Mouse (Mus musculus): ENCODE data around the gene Il22ra1. TPM values are rescaled to one million over a fixed set of nuclear protein-coding genes. Genes with fewer than 3 reads are reported as not detected.

The Il22ra1 gene
- polyA plus RNA-seq, 1 experiment from 2014 or later, result 0.33 TPM

GRCm38 (mm10) chr4:135690241-135690640 lies 37.7 kb upstream of the Il22ra1 start:
- 77% methylated on average over 11 of the region's 11 CpGs for WGBS
- Histone ChIP-seq H3K9ac (ENCODE audit: low read depth, low read length) (no peak overlapping the region), H3K27me3 (replicated peaks; ENCODE audit: control insufficient read depth, insufficient read depth, low read length) (peaks cover 32% of the 10 kb centered on the region), H3K9me3 (ENCODE audit: control insufficient read depth, low read length) (no peaks in the 10 kb centered on the region), H3K27ac (replicated peaks; ENCODE audit: low read depth, low read length) (no peak overlapping the region), H3K4me2 (ENCODE audit: low read depth, low read length) (no peak overlapping the region), H3K4me1 (ENCODE audit: control insufficient read depth, insufficient read depth, low read length) (no peaks in the 10 kb centered on the region), H3K4me3 (ENCODE audit: low read depth, low read length) (no peak overlapping the region), H3K36me3 (ENCODE audit: control insufficient read depth, insufficient read depth, low read length) (no peaks in the 10 kb centered on the region)
- DNase-seq (ENCODE audit: low spot score), result no peak
- no peak for ATAC-seq (ENCODE audit: low read depth)

GRCm38 (mm10) chr4:135692916-135693315 lies 35.1 kb upstream of the Il22ra1 start:
- ATAC-seq (ENCODE audit: low read depth) (no peak), DNase-seq (ENCODE audit: low spot score) (no peak)
- H3K4me3 ChIP-seq (ENCODE audit: low read depth, low read length), result no peak overlapping the region
- H3K27me3 ChIP-seq (replicated peaks; ENCODE audit: control insufficient read depth, insufficient read depth, low read length), result peaks cover 6% of the 10 kb centered on the region
- no peak overlapping the region for H3K9ac ChIP-seq (ENCODE audit: low read depth, low read length)
- H3K27ac ChIP-seq (replicated peaks; ENCODE audit: low read depth, low read length), result no peak overlapping the region
- H3K4me2 ChIP-seq (ENCODE audit: low read depth, low read length), result no peak overlapping the region
- 81% methylated on average over 4 of the region's 4 CpGs for WGBS
- 0 out of 2 replicates have a peak, but pooled peaks cover 5% of the 10 kb centered on the region for H3K9me3 ChIP-seq (ENCODE audit: control insufficient read depth, low read length)
- H3K36me3 ChIP-seq (ENCODE audit: control insufficient read depth, insufficient read depth, low read length), result no peaks in the 10 kb centered on the region
- H3K4me1 ChIP-seq (ENCODE audit: control insufficient read depth, insufficient read depth, low read length), result no peaks in the 10 kb centered on the region

DNA sequence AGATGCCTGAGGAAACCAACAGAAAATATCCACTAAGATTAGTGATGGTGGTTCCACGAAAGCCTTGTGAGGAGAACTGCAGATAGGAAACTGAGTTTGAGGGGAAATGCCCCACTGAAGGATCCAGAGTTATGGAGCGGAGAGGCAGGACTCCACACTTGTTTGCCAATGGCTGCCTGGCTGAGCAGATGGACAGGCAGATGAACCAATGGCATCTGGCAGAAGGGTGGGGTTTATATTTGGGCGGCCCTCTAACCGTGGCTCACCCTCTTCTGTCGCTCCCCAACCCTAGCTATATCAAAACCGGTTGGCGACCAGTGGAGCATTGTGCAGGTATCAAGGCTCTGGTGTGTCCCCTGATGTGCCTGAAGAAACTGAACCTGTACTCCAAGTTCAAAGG lies 29.5 kb upstream of the Il22ra1 start:
- H3K4me1 ChIP-seq (ENCODE audit: control insufficient read depth, insufficient read depth, low read length), result no peaks in the 10 kb centered on the region
- H3K9me3 ChIP-seq (ENCODE audit: control insufficient read depth, low read length), result 0 out of 2 replicates have a peak, but pooled peaks cover 5% of the 10 kb centered on the region
- no peak overlapping the region for H3K27ac ChIP-seq (replicated peaks; ENCODE audit: low read depth, low read length)
- H3K36me3 ChIP-seq (ENCODE audit: control insufficient read depth, insufficient read depth, low read length), result no peaks in the 10 kb centered on the region
- WGBS, result 90% methylated on average over 7 of the region's 7 CpGs
- no peak for DNase-seq (ENCODE audit: low spot score)
- H3K27me3 ChIP-seq (replicated peaks; ENCODE audit: control insufficient read depth, insufficient read depth, low read length), result no peaks in the 10 kb centered on the region
- no peak overlapping the region for H3K4me2 ChIP-seq (ENCODE audit: low read depth, low read length)
- H3K9ac ChIP-seq (ENCODE audit: low read depth, low read length), result no peak overlapping the region
- H3K4me3 ChIP-seq (ENCODE audit: low read depth, low read length), result no peak overlapping the region
- no peak for ATAC-seq (ENCODE audit: low read depth)

GRCm38 (mm10) chr4:135703497-135703896 lies 24.5 kb upstream of the Il22ra1 start:
- H3K9me3 ChIP-seq (ENCODE audit: control insufficient read depth, low read length), result no peaks in the 10 kb centered on the region
- H3K9ac ChIP-seq (ENCODE audit: low read depth, low read length), result no peak overlapping the region
- no peaks in the 10 kb centered on the region for H3K4me1 ChIP-seq (ENCODE audit: control insufficient read depth, insufficient read depth, low read length)
- WGBS, result 71% methylated on average over 13 of the region's 13 CpGs
- ATAC-seq (ENCODE audit: low read depth) (no peak), DNase-seq (ENCODE audit: low spot score) (no peak)
- no peaks in the 10 kb centered on the region for H3K27me3 ChIP-seq (replicated peaks; ENCODE audit: control insufficient read depth, insufficient read depth, low read length)
- H3K27ac ChIP-seq (replicated peaks; ENCODE audit: low read depth, low read length), result no peak overlapping the region
- H3K4me3 ChIP-seq (ENCODE audit: low read depth, low read length), result no peak overlapping the region
- no peaks in the 10 kb centered on the region for H3K36me3 ChIP-seq (ENCODE audit: control insufficient read depth, insufficient read depth, low read length)
- no peak overlapping the region for H3K4me2 ChIP-seq (ENCODE audit: low read depth, low read length)

GRCm38 (mm10) chr4:135704016-135704415 lies 24.0 kb upstream of the Il22ra1 start:
- H3K27ac ChIP-seq (replicated peaks; ENCODE audit: low read depth, low read length), result no peak overlapping the region
- no peak for ATAC-seq (ENCODE audit: low read depth)
- WGBS, result 54% methylated on average over 6 of the region's 6 CpGs
- H3K9me3 ChIP-seq (ENCODE audit: control insufficient read depth, low read length), result no peaks in the 10 kb centered on the region
- no peak overlapping the region for H3K9ac ChIP-seq (ENCODE audit: low read depth, low read length)
- H3K27me3 ChIP-seq (replicated peaks; ENCODE audit: control insufficient read depth, insufficient read depth, low read length), result no peaks in the 10 kb centered on the region
- H3K4me1 ChIP-seq (ENCODE audit: control insufficient read depth, insufficient read depth, low read length), result no peaks in the 10 kb centered on the region
- no peaks in the 10 kb centered on the region for H3K36me3 ChIP-seq (ENCODE audit: control insufficient read depth, insufficient read depth, low read length)
- no peak for DNase-seq (ENCODE audit: low spot score)
- H3K4me2 ChIP-seq (ENCODE audit: low read depth, low read length), result no peak overlapping the region
- no peak overlapping the region for H3K4me3 ChIP-seq (ENCODE audit: low read depth, low read length)

DNA sequence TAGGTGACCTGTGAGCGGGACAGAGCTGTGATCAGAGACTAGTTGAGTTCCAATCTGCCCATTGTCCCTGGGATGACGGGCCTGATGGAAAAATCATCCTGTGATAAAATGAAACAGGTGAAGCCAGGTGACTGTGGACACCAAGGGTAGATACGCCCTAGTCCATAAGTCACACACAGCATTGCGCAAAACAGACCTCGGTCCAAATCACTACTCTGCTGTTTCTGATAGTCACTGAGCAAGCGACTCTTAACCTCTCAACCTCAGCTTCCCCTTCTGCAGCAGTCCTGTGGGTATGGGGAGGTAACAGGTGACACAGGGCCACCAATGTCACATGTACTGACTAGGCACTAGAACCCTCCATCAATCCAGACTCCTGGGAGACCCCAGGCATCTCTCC lies 21.9 kb upstream of the Il22ra1 start:
- Histone ChIP-seq H3K9me3 (ENCODE audit: control insufficient read depth, low read length) (no peaks in the 10 kb centered on the region), H3K4me3 (ENCODE audit: low read depth, low read length) (no peak overlapping the region), H3K27ac (replicated peaks; ENCODE audit: low read depth, low read length) (no peak overlapping the region), H3K27me3 (replicated peaks; ENCODE audit: control insufficient read depth, insufficient read depth, low read length) (no peaks in the 10 kb centered on the region), H3K36me3 (ENCODE audit: control insufficient read depth, insufficient read depth, low read length) (no peaks in the 10 kb centered on the region), H3K4me2 (ENCODE audit: low read depth, low read length) (no peak overlapping the region), H3K4me1 (ENCODE audit: control insufficient read depth, insufficient read depth, low read length) (no peaks in the 10 kb centered on the region), H3K9ac (ENCODE audit: low read depth, low read length) (no peak overlapping the region)
- WGBS, result 90% methylated on average over 6 of the region's 6 CpGs
- ATAC-seq (ENCODE audit: low read depth), result no peak
- DNase-seq (ENCODE audit: low spot score), result no peak

- H3K9me3 ChIP-seq (ENCODE audit: control insufficient read depth, low read length), result peaks cover 6% of the 10 kb centered on the region; the same call in 1 of the 2 replicates
- H3K36me3 ChIP-seq (ENCODE audit: control insufficient read depth, insufficient read depth, low read length), result no peaks in the 10 kb centered on the region
- DNase-seq (ENCODE audit: low spot score), result peak; percentile 61
- ATAC-seq (ENCODE audit: low read depth), result peak; percentile 66; the same call in 1 of the 2 replicates
- H3K4me2 ChIP-seq (ENCODE audit: low read depth, low read length), result peak overlapping the region; percentile 40
- no peak overlapping the region for H3K27ac ChIP-seq (replicated peaks; ENCODE audit: low read depth, low read length)
- 14% methylated on average over 8 of the region's 8 CpGs for WGBS
- H3K4me3 ChIP-seq (ENCODE audit: low read depth, low read length), result no peak overlapping the region
- H3K9ac ChIP-seq (ENCODE audit: low read depth, low read length), result no peak overlapping the region
- H3K27me3 ChIP-seq (replicated peaks; ENCODE audit: control insufficient read depth, insufficient read depth, low read length), result no peaks in the 10 kb centered on the region
- H3K4me1 ChIP-seq (ENCODE audit: control insufficient read depth, insufficient read depth, low read length), result no peaks in the 10 kb centered on the region
Observed at GRCm38 (mm10) chr4:135709072-135709564, 18.9 kb upstream of the Il22ra1 start.

DNA sequence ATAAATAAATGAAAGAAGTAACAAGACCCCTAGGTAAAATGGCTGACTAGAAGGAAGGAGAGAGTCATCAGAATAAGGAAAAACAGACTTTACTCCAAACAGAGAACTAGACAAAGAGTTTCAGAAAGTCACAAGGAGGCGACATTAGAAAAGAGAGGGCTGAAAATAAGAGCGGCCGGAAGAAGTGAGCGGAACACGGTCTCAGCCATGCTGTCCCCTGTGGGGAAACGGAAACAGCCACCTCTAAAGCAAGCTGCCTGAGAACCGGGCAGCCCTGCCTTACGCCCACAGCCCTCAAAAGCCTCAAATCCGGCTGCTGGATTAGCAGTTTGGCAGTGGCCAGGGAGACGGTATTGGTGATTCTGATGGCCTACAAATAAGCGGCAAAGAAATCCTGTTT lies 18.4 kb upstream of the Il22ra1 start:
- 74% methylated on average over 11 of the region's 11 CpGs for WGBS
- no peaks in the 10 kb centered on the region for H3K4me1 ChIP-seq (ENCODE audit: control insufficient read depth, insufficient read depth, low read length)
- H3K27ac ChIP-seq (replicated peaks; ENCODE audit: low read depth, low read length), result no peak overlapping the region
- no peaks in the 10 kb centered on the region for H3K27me3 ChIP-seq (replicated peaks; ENCODE audit: control insufficient read depth, insufficient read depth, low read length)
- no peak overlapping the region for H3K4me3 ChIP-seq (ENCODE audit: low read depth, low read length)
- H3K9me3 ChIP-seq (ENCODE audit: control insufficient read depth, low read length), result peaks cover 6% of the 10 kb centered on the region; the same call in 1 of the 2 replicates
- ATAC-seq (ENCODE audit: low read depth) (no peak), DNase-seq (ENCODE audit: low spot score) (no peak)
- H3K36me3 ChIP-seq (ENCODE audit: control insufficient read depth, insufficient read depth, low read length), result no peaks in the 10 kb centered on the region
- H3K4me2 ChIP-seq (ENCODE audit: low read depth, low read length), result no peak overlapping the region
- H3K9ac ChIP-seq (ENCODE audit: low read depth, low read length), result no peak overlapping the region

- no peaks in the 10 kb centered on the region for H3K27me3 ChIP-seq (replicated peaks; ENCODE audit: control insufficient read depth, insufficient read depth, low read length)
- no peaks in the 10 kb centered on the region for H3K36me3 ChIP-seq (ENCODE audit: control insufficient read depth, insufficient read depth, low read length)
- no peak overlapping the region for H3K4me2 ChIP-seq (ENCODE audit: low read depth, low read length)
- 73% methylated on average over 3 of the region's 3 CpGs for WGBS
- no peak overlapping the region for H3K9ac ChIP-seq (ENCODE audit: low read depth, low read length)
- ATAC-seq (ENCODE audit: low read depth) (no peak), DNase-seq (ENCODE audit: low spot score) (no peak)
- H3K4me3 ChIP-seq (ENCODE audit: low read depth, low read length), result no peak overlapping the region
- H3K27ac ChIP-seq (replicated peaks; ENCODE audit: low read depth, low read length), result no peak overlapping the region
- H3K9me3 ChIP-seq (ENCODE audit: control insufficient read depth, low read length), result peaks cover 6% of the 10 kb centered on the region; the same call in 1 of the 2 replicates
- H3K4me1 ChIP-seq (ENCODE audit: control insufficient read depth, insufficient read depth, low read length), result no peaks in the 10 kb centered on the region
Observed at GRCm38 (mm10) chr4:135710392-135710791, 17.6 kb upstream of the Il22ra1 start.

All from embryonic facial prominence, embryonic 14.5 days (tissue).